Mouse (Mus musculus) cortical plate, adult 2 months (tissue): ENCODE measurements at regions not wholly inside any gene's neighbourhood (a gene's known extent, or its start where the extent isn't known, plus 50 kb on each side); places are given as distances from the start of the nearest gene placed in this dataset.

Experiments used
- CTCF ChIP-seq: fragments of 200-500 bp; IDR thresholded peaks from 2 replicates; pipeline ENCODE4 v1.5.1; 2011; ENCODE audit warnings: mild to moderate bottlenecking, control low read depth, low read length; ENCODE audit not compliant: insufficient read depth; ENCODE audit errors: extremely low read depth
- POLR2A ChIP-seq: fragments of 200-500 bp; IDR thresholded peaks from 2 replicates; pipeline ENCODE4 v1.6.1; 2011; ENCODE audit warnings: mild to moderate bottlenecking, low read length, control low read depth; ENCODE audit not compliant: insufficient read depth; ENCODE audit errors: extremely low read depth

DNA sequence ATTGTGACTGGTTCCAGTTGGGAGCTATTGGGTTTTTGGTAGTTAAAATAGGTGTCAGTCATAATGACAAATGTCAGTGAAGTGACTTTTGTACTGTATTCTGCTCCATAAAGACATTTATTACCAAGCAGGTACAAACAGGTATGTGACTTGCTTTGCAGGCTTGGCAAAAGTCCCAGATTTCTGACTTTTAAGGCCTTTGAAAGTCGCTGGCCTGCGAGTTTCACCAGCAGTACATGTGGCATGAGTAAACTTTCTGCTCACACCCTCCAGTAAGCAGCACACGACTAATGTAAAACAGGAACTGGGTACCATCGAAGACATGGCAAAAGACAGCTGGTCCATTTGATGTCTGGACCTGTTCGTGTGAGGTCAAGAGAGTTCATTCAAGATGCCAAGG, 659.2 kb downstream of the Zfp706 start:
- TF ChIP-seq POLR2A (no peak), CTCF (no peak)
